ENCODE assay signal across 16 mouse cellular contexts in the genomic region with DNA sequence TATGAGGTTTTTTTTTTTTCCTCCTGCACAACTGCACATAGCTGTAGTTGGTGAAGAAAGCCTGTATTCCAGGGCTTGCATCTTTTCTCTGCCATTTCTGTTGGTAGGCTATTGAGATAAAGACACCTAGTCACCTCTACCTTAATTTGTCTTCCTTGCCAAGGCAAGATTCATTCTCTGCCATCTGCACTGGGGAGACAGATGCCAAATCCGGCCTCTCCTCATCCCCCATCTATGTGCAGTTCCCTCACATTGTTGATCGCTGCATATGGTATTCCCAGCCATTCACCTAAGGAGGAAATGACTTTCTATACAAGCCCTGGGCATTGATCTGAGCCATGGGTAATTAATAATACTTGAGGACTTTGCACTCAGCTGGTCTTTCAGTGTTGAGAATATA.
"Had no signal": no experiment of that assay in that cellular context is flagged by ENCODE, and none has a peak within 500 bp of the region (broad histone marks: within the 10 kb centered on the region; RNA-seq: fewer than 3 reads in every experiment).

No protein-coding gene starts in this region.

- DNase-seq: kidney, postnatal 36 days; layer of hippocampus, adult 9-11 months; layer of hippocampus, postnatal 36 days; lung, embryonic 14.5 days; lung, postnatal 10 days; lung, postnatal 4 days; midbrain, embryonic 14.5 days; right cerebral cortex, postnatal 25 days; thymus, postnatal 4 days had no signal

- H3K9ac ChIP-seq: limb, embryonic 15.5 days; liver, embryonic 12.5 days; lung, embryonic 14.5 days; neural tube, embryonic 12.5 days had no signal

- H3K4me3 ChIP-seq: limb, embryonic 15.5 days; liver, embryonic 12.5 days; midbrain, embryonic 10.5 days; myocyte; neural tube, embryonic 12.5 days had no signal

- H3K4me2 ChIP-seq: limb, embryonic 15.5 days; liver, embryonic 12.5 days; lung, embryonic 14.5 days; neural tube, embryonic 12.5 days had no signal

- H3K27me3 ChIP-seq: liver, embryonic 12.5 days; neural tube, embryonic 12.5 days had no signal

- H3K36me3 ChIP-seq: limb, embryonic 15.5 days; liver, embryonic 12.5 days; midbrain, embryonic 10.5 days; neural tube, embryonic 12.5 days had no signal

- ATAC-seq: liver, embryonic 12.5 days had no signal

- H3K27ac ChIP-seq: kidney, postnatal 0 days; limb, embryonic 15.5 days; liver, embryonic 12.5 days; midbrain, embryonic 10.5 days; neural tube, embryonic 12.5 days; stomach, postnatal 0 days had no signal

- H3K9me3 ChIP-seq: limb, embryonic 15.5 days; liver, embryonic 12.5 days; midbrain, embryonic 10.5 days; neural tube, embryonic 12.5 days had no signal

- H3K4me1 ChIP-seq: liver, embryonic 12.5 days; midbrain, embryonic 10.5 days; neural tube, embryonic 12.5 days had no signal
